Mouse (Mus musculus): ENCODE results near the gene Gdf2. TPM values are rescaled to one million over a fixed set of nuclear protein-coding genes. Genes with fewer than 3 reads are reported as not detected.

Gene Gdf2
- total and polyA plus RNA-seq, 3 experiments = not detected

DNA sequence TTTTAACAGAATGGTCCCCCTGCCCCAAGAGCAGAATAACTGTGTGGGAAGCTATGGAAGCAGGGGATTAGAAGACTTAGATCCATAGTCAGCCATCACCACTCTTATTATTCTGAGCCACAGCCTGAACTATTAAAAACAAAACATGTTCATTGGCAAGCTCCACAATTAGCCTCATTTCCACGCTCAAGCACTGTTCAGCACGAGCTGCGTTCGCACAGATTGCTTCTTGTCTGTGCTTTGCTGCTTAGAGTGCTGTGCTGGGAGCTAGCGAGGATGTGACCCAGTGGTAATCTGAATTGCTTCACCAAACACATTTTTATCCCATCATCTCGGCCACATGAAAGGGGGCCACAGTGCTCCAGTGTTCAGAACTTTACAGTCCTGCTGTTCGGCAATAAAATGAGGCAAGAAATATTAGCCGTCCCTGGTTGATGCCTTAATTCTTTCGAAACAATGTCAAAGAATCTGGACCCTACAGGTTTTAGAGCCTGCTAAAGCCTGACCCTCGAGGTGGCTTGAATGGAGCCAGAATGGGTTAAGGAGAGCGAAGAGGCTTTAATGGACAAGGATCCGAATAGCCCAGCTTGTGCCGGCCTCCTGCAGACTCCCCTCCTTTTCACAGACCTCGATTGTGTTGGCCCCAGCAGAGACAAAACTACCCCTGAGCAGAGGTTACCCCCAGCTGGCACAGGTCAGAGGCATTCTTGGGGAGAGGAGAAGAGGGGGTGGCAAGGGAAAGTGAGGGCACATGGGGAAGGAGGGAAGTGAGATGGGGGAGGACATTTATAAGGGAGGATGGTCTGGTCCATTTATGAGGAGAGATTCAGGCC, 19.9 kb upstream of the Gdf2 start:
- TF ChIP-seq E2F4 (IDR thresholded peaks at IDR 0.05; ENCODE audit: borderline replicate concordance, low read depth, low read length) = no peak
- no peak for TF ChIP-seq TAL1 (IDR thresholded peaks at IDR 0.05; ENCODE audit: low read length)
- no peak for TF ChIP-seq NELFE (IDR thresholded peaks at IDR 0.05; ENCODE audit: low read depth, low read length)
- TF ChIP-seq MAX (IDR thresholded peaks at IDR 0.05; ENCODE audit: low read length) = no peak
- no peak for TF ChIP-seq RAD21 (IDR thresholded peaks at IDR 0.05; ENCODE audit: low read depth, low read length)
- no peak for TF ChIP-seq CTCF (IDR thresholded peaks at IDR 0.05 in 2 of 3, conservative IDR thresholded peaks at IDR 0.05 in 1 of 3; ENCODE audit: control insufficient read depth in 1 of 3, insufficient read depth in 1 of 3, low read depth in 2 of 3, low read length in 3 of 3, poor library complexity in 1 of 3, severe bottlenecking in 1 of 3)
- TF ChIP-seq MXI1 (IDR thresholded peaks at IDR 0.05; ENCODE audit: low read depth, low read length) = no peak
- no peak for TF ChIP-seq JUND (IDR thresholded peaks at IDR 0.05; ENCODE audit: low read depth, low read length)
- no peak for TF ChIP-seq CHD1 (IDR thresholded peaks at IDR 0.05; ENCODE audit: low read depth, low read length)
- TF ChIP-seq NRF1 (IDR thresholded peaks at IDR 0.05; ENCODE audit: insufficient read depth, low read depth, low read length, poor library complexity, severe bottlenecking) = no peak
- TF ChIP-seq POLR2AphosphoS2 (IDR thresholded peaks at IDR 0.05; ENCODE audit: low read length) = no peak
- no peak for TF ChIP-seq BHLHE40 (IDR thresholded peaks at IDR 0.05; ENCODE audit: borderline replicate concordance, low read depth, low read length)
- no peak for TF ChIP-seq RCOR1 (IDR thresholded peaks at IDR 0.05; ENCODE audit: low read depth, low read length)
- TF ChIP-seq ZC3H11A (IDR thresholded peaks at IDR 0.05; ENCODE audit: low read depth, low read length) = no peak
- TF ChIP-seq ZMIZ1 (IDR thresholded peaks at IDR 0.05; ENCODE audit: low read depth, low read length) = no peak
- no peak for TF ChIP-seq ETS1 (IDR thresholded peaks at IDR 0.05; ENCODE audit: low read depth, low read length)
- Histone ChIP-seq H3K27ac (ENCODE audit: control insufficient read depth, low read depth, low read length) (no peak overlapping the region), H3K4me3 (ENCODE audit: control insufficient read depth in 1 of 2, insufficient read depth in 1 of 2, low read depth in 2 of 2, low read length in 2 of 2) (no peak overlapping the region), H3K27me3 (ENCODE audit: control insufficient read depth in 1 of 2, insufficient read depth in 2 of 2, low read length in 2 of 2) (no peaks in the 10 kb centered on the region), H3K9me3 (replicated peaks; ENCODE audit: insufficient read depth, low read length) (no peaks in the 10 kb centered on the region), H3K4me1 (ENCODE audit: control insufficient read depth in 1 of 2, insufficient read depth in 2 of 2, low read length in 2 of 2) (no peaks in the 10 kb centered on the region), H3K9ac (ENCODE audit: control insufficient read depth, low read depth, low read length, poor library complexity, severe bottlenecking) (no peak overlapping the region), H3K79me2 (ENCODE audit: control insufficient read depth, insufficient read depth, low read length, poor library complexity) (no peaks in the 10 kb centered on the region), H3K36me3 (ENCODE audit: control insufficient read depth in 1 of 2, insufficient read depth in 2 of 2, low read length in 2 of 2) (no peaks in the 10 kb centered on the region)
- DNase-seq (ENCODE audit: low read depth, low spot score) = no peak

GRCm38 (mm10) chr14:33922771-33923167, 18.1 kb upstream of the Gdf2 start:
- TF ChIP-seq SIN3A (IDR thresholded peaks at IDR 0.05; ENCODE audit: low read length) = no peak
- Histone ChIP-seq H3K9me3 (replicated peaks; ENCODE audit: insufficient read depth, low read length) (no peaks in the 10 kb centered on the region), H3K4me1 (ENCODE audit: control insufficient read depth in 1 of 2, insufficient read depth in 2 of 2, low read length in 2 of 2) (no peaks in the 10 kb centered on the region), H3K4me3 (ENCODE audit: control insufficient read depth in 1 of 2, insufficient read depth in 1 of 2, low read depth in 2 of 2, low read length in 2 of 2) (no peak overlapping the region), H3K36me3 (ENCODE audit: control insufficient read depth in 1 of 2, insufficient read depth in 2 of 2, low read length in 2 of 2) (no peaks in the 10 kb centered on the region), H3K9ac (ENCODE audit: control insufficient read depth, low read depth, low read length, poor library complexity, severe bottlenecking) (no peak overlapping the region), H3K79me2 (ENCODE audit: control insufficient read depth, insufficient read depth, low read length, poor library complexity) (no peaks in the 10 kb centered on the region), H3K27me3 (ENCODE audit: control insufficient read depth in 1 of 2, insufficient read depth in 2 of 2, low read length in 2 of 2) (no peaks in the 10 kb centered on the region), H3K27ac (ENCODE audit: control insufficient read depth, low read depth, low read length) (no peak overlapping the region)
- DNase-seq (ENCODE audit: low read depth, low spot score) = no peak
